Mouse (Mus musculus): ENCODE measurements around the gene H2al1m. TPM values are rescaled to one million over a fixed set of nuclear protein-coding genes. Genes with fewer than 3 reads are reported as not detected.
"Not testable (repeated sequence)": the region's sequence is repeated elsewhere in the genome, so short reads cannot be mapped to it uniquely, and the experiment has no call there.

Gene H2al1m
- polyA plus RNA-seq, 1 experiment from 2014 or later, result 0.31 TPM

GRCm38 (mm10) chrX:9272460-9273361, 10.9 kb upstream of the H2al1m start, which contains the start of gene Xk:
TSS of gene Xk (plus strand) at chrX:9272756.
- H3K9me3 ChIP-seq, result no peaks in the 10 kb centered on the region
- ATAC-seq (ENCODE audit: low FRiP score, low read depth), result peak; percentile 92

GRCm38 (mm10) chrX:9273377-9274002, 10.1 kb upstream of the H2al1m start:
- no peak for ATAC-seq (ENCODE audit: low FRiP score, low read depth)

More at GRCm38 (mm10) chrX:9272460-9273361, 10.9 kb upstream of the H2al1m start, which contains the start of gene Xk:
- H3K9ac ChIP-seq, result peak within 1 kb of the TSS; percentile 59
- 10% methylated on average over 60 of the region's 94 CpGs for WGBS
- peak within 1 kb of the TSS; percentile 56 for H3K4me2 ChIP-seq
- no peaks in the 10 kb centered on the region for H3K4me1 ChIP-seq (replicated peaks)
- peak within 1 kb of the TSS; percentile 61 for H3K4me3 ChIP-seq
- H3K36me3 ChIP-seq, result no peaks in the 10 kb centered on the region
- H3K27ac ChIP-seq (replicated peaks), result peak within 1 kb of the TSS; percentile 71
- H3K27me3 ChIP-seq, result no peaks in the 10 kb centered on the region

GRCm38 (mm10) chrX:9274321-9274720, 9.2 kb upstream of the H2al1m start:
- Histone ChIP-seq H3K27me3 (no peaks in the 10 kb centered on the region), H3K4me2 (no peak overlapping the region), H3K9me3 (no peaks in the 10 kb centered on the region), H3K27ac (replicated peaks) (no peak overlapping the region), H3K4me3 (no peak overlapping the region), H3K4me1 (replicated peaks) (no peaks in the 10 kb centered on the region), H3K9ac (no peak overlapping the region), H3K36me3 (no peaks in the 10 kb centered on the region)
- WGBS, result 84% methylated on average over 8 of the region's 8 CpGs
- no peak for ATAC-seq (ENCODE audit: low FRiP score, low read depth)

More at GRCm38 (mm10) chrX:9273377-9274002, 10.1 kb upstream of the H2al1m start:
- H3K4me1 ChIP-seq (replicated peaks), result no peaks in the 10 kb centered on the region
- peak overlapping the region; percentile 56 for H3K4me2 ChIP-seq
- 49% methylated on average over 12 of the region's 12 CpGs for WGBS
- H3K27ac ChIP-seq (replicated peaks), result no peak overlapping the region
- H3K27me3 ChIP-seq, result no peaks in the 10 kb centered on the region
- peak overlapping the region; percentile 61 for H3K4me3 ChIP-seq
- no peaks in the 10 kb centered on the region for H3K9me3 ChIP-seq
- no peaks in the 10 kb centered on the region for H3K36me3 ChIP-seq
- H3K9ac ChIP-seq, result peak overlapping the region; percentile 59

- not testable (repeated sequence) for H3K9me3 ChIP-seq; H3K4me1 ChIP-seq (replicated peaks); H3K27ac ChIP-seq (replicated peaks); H3K36me3 ChIP-seq; H3K4me2 ChIP-seq; H3K4me3 ChIP-seq; ATAC-seq (ENCODE audit: low FRiP score, low read depth); H3K9ac ChIP-seq; H3K27me3 ChIP-seq
- WGBS, result 87% methylated on average over 4 of the region's 4 CpGs
Observed at GRCm38 (mm10) chrX:9293140-9293829, 9.7 kb downstream of the H2al1m start.

- WGBS, result 85% methylated on average over 5 of the region's 5 CpGs
- Histone ChIP-seq H3K36me3 (no peaks in the 10 kb centered on the region), H3K9ac (no peak overlapping the region), H3K4me2 (no peak overlapping the region), H3K4me1 (replicated peaks) (no peaks in the 10 kb centered on the region), H3K27ac (replicated peaks) (no peak overlapping the region), H3K27me3 (no peaks in the 10 kb centered on the region), H3K4me3 (no peak overlapping the region), H3K9me3 (no peaks in the 10 kb centered on the region)
- ATAC-seq (ENCODE audit: low FRiP score, low read depth), result no peak
Observed at GRCm38 (mm10) chrX:9298413-9298864, 14.9 kb downstream of the H2al1m start.

DNA sequence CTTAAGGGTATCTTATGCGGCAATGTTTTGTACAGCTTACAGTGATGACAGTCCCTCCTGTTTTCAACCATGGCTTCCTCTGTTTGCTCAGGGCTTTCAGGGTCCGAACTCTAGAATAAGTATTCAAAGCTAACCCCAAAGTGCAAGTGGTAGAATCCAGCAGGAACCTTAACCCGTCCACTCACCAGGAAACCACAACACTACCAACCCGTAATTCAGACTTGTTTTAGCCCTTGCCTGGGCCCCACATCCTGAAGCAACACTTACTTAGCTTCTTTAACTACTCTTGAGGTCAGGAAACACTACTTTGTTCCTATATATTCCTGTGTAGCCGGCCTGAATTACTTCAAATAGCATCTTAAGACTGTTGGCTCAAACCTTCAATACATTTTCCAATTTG, 19.2 kb downstream of the H2al1m start:
- H3K9ac ChIP-seq, result no peak overlapping the region
- no peak overlapping the region for H3K4me3 ChIP-seq
- no peaks in the 10 kb centered on the region for H3K27me3 ChIP-seq
- no peaks in the 10 kb centered on the region for H3K9me3 ChIP-seq
- no peak overlapping the region for H3K4me2 ChIP-seq
- H3K4me1 ChIP-seq (replicated peaks), result no peaks in the 10 kb centered on the region
- 85% methylated on average over 5 of the region's 5 CpGs for WGBS
- no peaks in the 10 kb centered on the region for H3K36me3 ChIP-seq
- H3K27ac ChIP-seq (replicated peaks), result no peak overlapping the region
- no peak for ATAC-seq (ENCODE audit: low FRiP score, low read depth)

GRCm38 (mm10) chrX:9303455-9303854, 19.9 kb downstream of the H2al1m start:
- whole genome bisulfite sequencing, result 59% methylated on average over 1 of the region's 1 CpGs
- Histone ChIP-seq H3K4me2 (no peak overlapping the region), H3K4me1 (replicated peaks) (no peaks in the 10 kb centered on the region), H3K9me3 (no peaks in the 10 kb centered on the region), H3K27me3 (no peaks in the 10 kb centered on the region), H3K4me3 (no peak overlapping the region), H3K36me3 (no peaks in the 10 kb centered on the region), H3K9ac (no peak overlapping the region), H3K27ac (replicated peaks) (no peak overlapping the region)
- no peak for ATAC-seq (ENCODE audit: low FRiP score, low read depth)

DNA sequence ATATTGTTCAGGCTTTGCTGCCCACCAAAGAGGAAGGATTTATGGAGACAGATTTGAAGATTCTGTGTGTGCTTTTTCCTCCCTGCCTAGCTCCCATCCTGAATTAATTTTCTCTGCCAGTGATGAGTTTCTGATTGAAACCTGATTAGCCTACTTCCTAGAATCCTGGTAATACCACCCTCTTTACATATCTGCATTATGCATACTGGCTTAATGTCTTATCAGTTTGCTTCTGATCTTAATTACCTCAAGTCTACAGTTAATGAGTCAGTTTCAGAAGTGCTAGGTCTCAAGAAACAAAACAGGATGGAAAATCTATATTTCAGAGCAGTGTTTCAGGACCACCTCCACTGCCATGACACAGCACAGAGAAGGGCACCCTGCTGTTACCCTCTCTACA, 32.9 kb downstream of the H2al1m start:
- H3K36me3 ChIP-seq; ATAC-seq (ENCODE audit: low FRiP score, low read depth); H3K4me1 ChIP-seq (replicated peaks); H3K27ac ChIP-seq (replicated peaks); H3K4me3 ChIP-seq; H3K27me3 ChIP-seq; H3K4me2 ChIP-seq; H3K9me3 ChIP-seq; H3K9ac ChIP-seq: not testable (repeated sequence)

- not testable (repeated sequence) for H3K9me3 ChIP-seq; H3K4me1 ChIP-seq (replicated peaks); H3K27ac ChIP-seq (replicated peaks)
Observed at GRCm38 (mm10) chrX:9327954-9328353, 44.4 kb downstream of the H2al1m start.

GRCm38 (mm10) chrX:9332366-9332962, 48.9 kb downstream of the H2al1m start:
- not testable (repeated sequence) for H3K4me2 ChIP-seq; H3K36me3 ChIP-seq; H3K9me3 ChIP-seq; H3K9ac ChIP-seq; H3K4me3 ChIP-seq; H3K27ac ChIP-seq (replicated peaks); H3K4me1 ChIP-seq (replicated peaks); H3K27me3 ChIP-seq; ATAC-seq (ENCODE audit: low FRiP score, low read depth)
- 88% methylated on average over 12 of the region's 12 CpGs for WGBS

More at GRCm38 (mm10) chrX:9327954-9328353, 44.4 kb downstream of the H2al1m start:
- not testable (repeated sequence) for H3K36me3 ChIP-seq; H3K9ac ChIP-seq; H3K4me2 ChIP-seq; H3K27me3 ChIP-seq; H3K4me3 ChIP-seq; ATAC-seq (ENCODE audit: low FRiP score, low read depth)
- 92% methylated on average over 26 of the region's 26 CpGs for WGBS

- H3K27ac ChIP-seq (replicated peaks); H3K9ac ChIP-seq; H3K9me3 ChIP-seq; ATAC-seq (ENCODE audit: low FRiP score, low read depth); H3K4me2 ChIP-seq; H3K4me1 ChIP-seq (replicated peaks); H3K36me3 ChIP-seq; H3K27me3 ChIP-seq; H3K4me3 ChIP-seq: not testable (repeated sequence)
- WGBS, result 51% methylated on average over 2 of the region's 2 CpGs
Observed at GRCm38 (mm10) chrX:9333035-9333434, 49.5 kb downstream of the H2al1m start.
